Mouse (Mus musculus) G1E (cell line): ENCODE measurements around the gene Micu1. TPM values are rescaled to one million over a fixed set of nuclear protein-coding genes. Genes with fewer than 3 reads are reported as not detected.

Experiments used
- ATAC-seq: 2 replicates; pipeline ENCODE4 v1.8.0; 2016; ENCODE audit warnings: mild to moderate bottlenecking; ENCODE audit not compliant: insufficient number of reproducible peaks, poor library complexity, low FRiP score, severe bottlenecking; ENCODE audit errors: extremely low read depth
- DNase-seq: peaks from one replicate; pipeline ENCODE4 v3.0.0; 2012; ENCODE audit warnings: low spot score
- H3K27me3 ChIP-seq: 2 replicates; pipeline ENCODE4 v1.6.1; 2012; ENCODE audit warnings: mild to moderate bottlenecking, low read length, inconsistent platforms; ENCODE audit not compliant: insufficient read depth
- H3K36me3 ChIP-seq: replicated peaks from 2 replicates; pipeline ENCODE3; 2012; ENCODE audit warnings: mild to moderate bottlenecking, inconsistent platforms
- H3K4me1 ChIP-seq: 2 replicates; pipeline ENCODE4 v1.6.1; 2012; ENCODE audit warnings: low read depth, low read length, inconsistent platforms, mixed read lengths; ENCODE audit not compliant: insufficient read depth
- H3K4me3 ChIP-seq: 2 replicates; pipeline ENCODE4 v1.5.1; 2012; ENCODE audit warnings: low read depth, mild to moderate bottlenecking, inconsistent platforms, low read length, moderate library complexity, mixed read lengths
- H3K9me3 ChIP-seq: replicated peaks from 2 replicates; pipeline ENCODE4 v1.6.1; 2012; ENCODE audit warnings: inconsistent platforms
- CTCF ChIP-seq: IDR thresholded peaks from 2 replicates; pipeline ENCODE4 v1.5.1; 2012; ENCODE audit warnings: low read depth, low read length, inconsistent platforms, mixed read lengths
- GATA1 ChIP-seq: IDR thresholded peaks from 2 replicates; pipeline ENCODE4 v1.6.1; 2012; ENCODE audit warnings: borderline replicate concordance, low read length, inconsistent platforms, mixed read lengths
- GATA2 ChIP-seq: IDR thresholded peaks from 2 replicates; pipeline ENCODE4 v1.6.1; 2012; ENCODE audit warnings: low read depth, low read length, inconsistent platforms, borderline replicate concordance
- POLR2AphosphoS5 ChIP-seq: IDR thresholded peaks from 2 replicates; pipeline ENCODE4 v1.6.1; 2012; ENCODE audit warnings: low read depth, low read length, inconsistent platforms; ENCODE audit not compliant: insufficient replicate concordance
- TAL1 ChIP-seq: conservative IDR thresholded peaks from 2 replicates; pipeline ENCODE4 v1.6.1; 2012; ENCODE audit warnings: low read depth, low read length, inconsistent platforms, mixed read lengths
- polyA plus RNA-seq: library from polyadenylated mRNA; stranded (reverse); fragments of >175 nt; gene quantifications from 2 replicates; pipeline ENCODE4 v1.2.3, GENCODE M21; 2012
- total RNA-seq, 2 experiments: library from RNA; stranded (forward) in 1 of 2; stranded (reverse) in 1 of 2; fragments of 200-1000 nt in 1 of 2; fragments of >200 nt in 1 of 2; fragmentation: Nextera tagmentation in 1 of 2; gene quantifications; 2 replicates each; pipeline ENCODE4 v1.2.3; 2014 to 2017

The Micu1 gene
- total and polyA plus RNA-seq, 3 experiments: 7.9 to 37.4 (median 24.5) TPM

DNA sequence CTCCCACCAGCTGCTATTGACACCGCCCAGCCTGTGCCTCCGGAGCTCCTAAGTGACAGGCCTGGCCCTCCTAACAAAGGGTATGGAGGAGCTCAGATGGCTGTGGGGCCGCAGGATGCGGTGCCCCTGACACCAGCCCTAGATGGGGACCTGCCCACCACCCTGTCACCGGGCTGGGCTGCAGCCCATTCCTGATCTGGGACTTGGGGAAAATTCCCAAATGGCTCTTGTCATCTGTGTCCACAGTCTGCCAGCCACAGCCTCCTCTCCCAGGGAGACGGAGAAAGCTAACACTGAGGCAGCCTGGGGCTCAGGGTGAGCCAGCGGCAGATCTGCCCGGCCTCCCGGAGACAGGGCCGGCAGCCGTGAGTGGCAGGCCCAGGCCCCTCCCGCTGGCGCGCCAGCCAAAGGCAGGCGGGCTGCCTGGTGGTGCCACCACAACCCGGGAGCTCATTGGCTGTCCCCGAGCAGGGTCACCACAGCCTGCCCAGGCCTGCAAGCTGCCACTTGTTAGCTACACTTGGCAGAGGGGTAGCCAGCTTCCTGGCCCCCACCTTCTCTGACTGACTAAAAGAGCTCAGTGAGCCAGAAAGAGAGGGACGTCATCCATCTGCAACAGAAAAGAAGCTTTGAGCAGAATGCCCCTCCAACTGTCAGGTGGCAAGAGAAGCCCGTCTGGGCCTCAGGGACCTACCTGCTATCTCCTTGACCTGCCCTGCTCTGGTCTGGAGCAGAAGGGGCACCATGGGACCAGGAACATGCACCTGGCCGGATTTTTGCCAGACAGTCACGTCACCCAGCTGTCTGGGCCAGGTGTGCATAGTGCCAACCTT is 197.3 kb downstream of the Micu1 start:
- H3K4me3 ChIP-seq: peak overlapping the region; percentile 64; the same call in 1 of the 2 replicates
- TF ChIP-seq GATA1: no peak
- no peak for TF ChIP-seq TAL1
- no peak for TF ChIP-seq GATA2
- TF ChIP-seq POLR2AphosphoS5: no peak; the same call in 1 of the 2 replicates
- no peak for TF ChIP-seq CTCF
- peaks cover 39% of the 10 kb centered on the region for H3K36me3 ChIP-seq
- H3K9me3 ChIP-seq: no peaks in the 10 kb centered on the region
- H3K27me3 ChIP-seq: no peaks in the 10 kb centered on the region
- peaks cover 74% of the 10 kb centered on the region for H3K4me1 ChIP-seq
- DNase-seq: peak; percentile 86
- ATAC-seq: peak; percentile 91

DNA sequence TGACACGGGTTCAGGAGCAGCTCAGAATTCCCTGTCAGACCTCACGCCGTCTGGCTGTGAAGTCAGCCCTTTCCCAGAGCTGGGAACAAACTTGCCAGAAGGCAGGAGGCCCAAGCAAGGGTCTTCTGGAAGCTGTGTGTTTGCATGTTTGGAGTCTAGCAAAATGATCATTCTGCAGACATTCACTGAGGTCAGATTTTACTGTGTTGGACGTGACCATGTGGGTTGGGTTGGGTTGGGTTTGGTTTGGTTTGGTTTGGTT is 197.8 kb downstream of the Micu1 start:
- H3K27me3 ChIP-seq: no peaks in the 10 kb centered on the region
- H3K36me3 ChIP-seq: peaks cover 34% of the 10 kb centered on the region
- no peak for ATAC-seq
- peak overlapping the region; percentile 64; the same call in 1 of the 2 replicates for H3K4me3 ChIP-seq
- H3K9me3 ChIP-seq: no peaks in the 10 kb centered on the region
- no peak for TF ChIP-seq POLR2AphosphoS5
- TF ChIP-seq TAL1: no peak
- TF ChIP-seq GATA2: no peak
- TF ChIP-seq CTCF: no peak
- DNase-seq: no peak
- peaks cover 68% of the 10 kb centered on the region for H3K4me1 ChIP-seq

DNA sequence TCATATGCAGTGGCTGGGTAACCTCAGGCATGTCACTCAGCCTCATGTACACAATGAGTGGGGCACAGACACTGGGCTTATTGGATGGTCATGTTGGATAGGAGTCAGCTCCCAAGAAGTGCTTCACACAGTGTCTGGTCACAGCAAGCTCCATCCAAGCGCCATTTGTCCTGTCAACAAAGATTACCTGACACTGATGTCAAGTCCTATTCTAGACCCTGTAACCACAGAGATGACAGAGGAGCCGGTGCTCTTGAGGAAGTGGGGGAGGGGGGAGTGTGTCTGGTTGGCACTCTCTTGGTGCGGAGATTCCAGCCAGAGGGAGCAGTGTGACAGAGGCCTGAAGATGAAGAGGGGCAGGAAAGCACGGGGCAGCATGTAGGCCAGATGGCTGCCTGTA is 198.7 kb downstream of the Micu1 start:
- no peak for DNase-seq
- no peak overlapping the region; the same call in 1 of the 2 replicates for H3K4me3 ChIP-seq
- H3K9me3 ChIP-seq: no peaks in the 10 kb centered on the region
- H3K4me1 ChIP-seq: peaks cover 62% of the 10 kb centered on the region
- peaks cover 26% of the 10 kb centered on the region for H3K36me3 ChIP-seq
- TF ChIP-seq TAL1: no peak
- TF ChIP-seq GATA2: no peak
- no peak for TF ChIP-seq CTCF
- no peak for TF ChIP-seq GATA1
- H3K27me3 ChIP-seq: no peaks in the 10 kb centered on the region
- no peak for ATAC-seq

DNA sequence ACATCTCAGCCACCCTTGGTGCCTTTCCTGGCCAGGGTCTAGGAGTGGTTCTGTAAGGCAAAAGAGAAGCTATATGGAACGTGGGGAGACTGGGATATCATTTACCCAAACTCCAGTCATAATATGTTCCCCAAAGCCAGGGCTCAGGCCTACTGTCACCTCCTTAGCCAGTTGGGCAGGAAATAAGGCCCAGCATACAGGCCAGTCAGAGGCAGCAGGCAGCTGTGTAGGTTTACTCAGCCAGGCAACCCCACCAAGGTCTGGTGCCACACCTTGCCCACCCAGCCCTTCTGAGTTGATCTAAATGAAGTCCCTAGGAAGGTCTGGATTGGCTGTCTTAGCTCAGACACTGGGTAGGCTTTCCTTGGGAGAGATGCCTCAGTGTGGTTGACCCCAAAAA is 199.2 kb downstream of the Micu1 start:
- DNase-seq (no peak), ATAC-seq (no peak)
- Histone ChIP-seq H3K27me3 (no peaks in the 10 kb centered on the region), H3K36me3 (peaks cover 20% of the 10 kb centered on the region), H3K4me3 (no peak overlapping the region), H3K9me3 (no peaks in the 10 kb centered on the region), H3K4me1 (peaks cover 58% of the 10 kb centered on the region)
- TF ChIP-seq TAL1 (no peak), CTCF (no peak), POLR2AphosphoS5 (no peak), GATA1 (no peak), GATA2 (no peak)

DNA sequence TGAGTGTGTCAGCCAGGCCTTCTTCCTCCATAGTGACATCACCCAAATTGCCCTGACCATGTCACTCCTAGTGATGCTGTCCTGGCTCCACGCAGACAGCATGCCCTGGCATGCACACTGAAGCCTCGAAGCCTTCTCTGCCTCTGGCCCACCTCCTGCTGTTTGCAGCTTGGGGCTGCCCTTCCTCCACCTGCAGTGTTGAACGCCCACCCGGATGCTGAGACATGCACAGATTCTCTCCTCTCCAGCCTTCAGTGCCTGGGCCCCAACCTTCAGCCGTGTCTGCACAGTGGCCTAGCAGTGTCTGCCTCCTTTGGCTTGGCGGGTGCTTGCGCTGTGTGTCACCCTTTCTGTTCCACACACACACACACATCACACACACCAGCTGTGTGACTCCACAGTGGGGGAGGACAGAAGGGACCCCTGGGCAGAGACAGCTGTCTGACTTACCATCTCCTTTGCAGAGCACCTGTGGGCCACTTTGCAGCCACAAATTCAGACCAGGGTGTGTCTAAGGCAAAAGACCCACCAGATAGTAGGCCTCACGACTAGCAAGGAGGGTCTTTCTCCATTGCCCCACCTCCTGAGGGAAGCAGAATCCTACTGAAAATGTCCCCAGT is 199.8 kb downstream of the Micu1 start:
- no peak overlapping the region for H3K4me3 ChIP-seq
- H3K27me3 ChIP-seq: no peaks in the 10 kb centered on the region
- DNase-seq (no peak), ATAC-seq (no peak)
- TF ChIP-seq CTCF: no peak
- no peaks in the 10 kb centered on the region for H3K9me3 ChIP-seq
- peaks cover 57% of the 10 kb centered on the region for H3K4me1 ChIP-seq
- H3K36me3 ChIP-seq: peaks cover 14% of the 10 kb centered on the region

DNA sequence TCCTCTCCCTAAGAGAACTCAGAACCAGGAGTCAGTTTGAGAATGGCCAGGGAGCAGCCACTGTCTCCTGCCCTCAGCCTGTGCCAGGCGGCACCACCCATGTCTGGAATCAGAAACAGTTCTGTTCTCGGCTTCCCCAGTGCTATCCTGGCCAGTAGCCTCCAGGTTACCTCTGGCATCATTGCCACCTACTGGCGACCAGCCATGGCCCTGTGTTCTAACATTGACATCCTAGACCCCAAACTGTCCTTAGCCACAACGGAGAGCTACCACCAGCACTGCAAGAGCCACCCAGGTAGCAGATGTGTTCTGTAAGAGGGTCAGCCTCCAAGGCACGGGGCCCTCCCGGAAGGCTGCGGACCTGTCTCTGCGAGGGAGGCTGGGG is 200.3 kb downstream of the Micu1 start:
- Histone ChIP-seq H3K4me1 (peaks cover 56% of the 10 kb centered on the region), H3K9me3 (no peaks in the 10 kb centered on the region), H3K4me3 (no peak overlapping the region), H3K27me3 (no peaks in the 10 kb centered on the region), H3K36me3 (peaks cover 9% of the 10 kb centered on the region)
- ATAC-seq (no peak), DNase-seq (no peak)
- TF ChIP-seq GATA2 (no peak), GATA1 (no peak), CTCF (no peak)

- H3K36me3 ChIP-seq: peaks cover 5% of the 10 kb centered on the region
- peaks cover 58% of the 10 kb centered on the region for H3K4me1 ChIP-seq
- no peaks in the 10 kb centered on the region for H3K9me3 ChIP-seq
- no peak for ATAC-seq
- no peak for DNase-seq
- no peak overlapping the region for H3K4me3 ChIP-seq
- no peaks in the 10 kb centered on the region for H3K27me3 ChIP-seq
- TF ChIP-seq POLR2AphosphoS5: no peak
- no peak for TF ChIP-seq TAL1
- no peak for TF ChIP-seq GATA1
These were observed 200.9 kb downstream of the Micu1 start for GRCm38 (mm10) chr10:59903170-59903569.
